Mouse (Mus musculus): ENCODE measurements around the gene Rundc3a. TPM values are rescaled to one million over a fixed set of nuclear protein-coding genes. Genes with fewer than 3 reads are reported as not detected.
A peak's percentile ranks its signal among the peaks of the same experiment; 100 is the strongest.
"Not testable (repeated sequence)": the region's sequence is repeated elsewhere in the genome, so short reads cannot be mapped to it uniquely, and the experiment has no call there.

Rundc3a gene
- total RNA-seq, 1 experiment from 2014 or later = 1.1 TPM

GRCm38 (mm10) chr11:102406900-102407833, 14.0 kb downstream of the Rundc3a start:
- ATAC-seq (replicated peaks; ENCODE audit: low read depth, poor library complexity, severe bottlenecking) = peak; percentile 31

GRCm38 (mm10) chr11:102407834-102408215, 14.6 kb downstream of the Rundc3a start, which contains the start of gene Slc25a39:
TSS of gene Slc25a39 (minus strand) at chr11:102407946.
- ATAC-seq (replicated peaks; ENCODE audit: low read depth, poor library complexity, severe bottlenecking) = 0 out of 2 replicates have a peak, but pooled peaks have one; percentile 3

GRCm38 (mm10) chr11:102408344-102408876, 15.2 kb downstream of the Rundc3a start:
- ATAC-seq (replicated peaks; ENCODE audit: low read depth, poor library complexity, severe bottlenecking) = peak; percentile 87

- ATAC-seq (replicated peaks; ENCODE audit: low read depth, poor library complexity, severe bottlenecking) = no peak
Observed at GRCm38 (mm10) chr11:102408888-102409794, 15.9 kb downstream of the Rundc3a start.

- ATAC-seq (replicated peaks; ENCODE audit: low read depth, poor library complexity, severe bottlenecking) = no peak
Observed at GRCm38 (mm10) chr11:102409795-102410330, 16.7 kb downstream of the Rundc3a start.

- ATAC-seq (replicated peaks; ENCODE audit: low read depth, poor library complexity, severe bottlenecking) = not testable (repeated sequence)
Observed at GRCm38 (mm10) chr11:102410345-102410744, 17.1 kb downstream of the Rundc3a start.

GRCm38 (mm10) chr11:102411061-102411460, 17.9 kb downstream of the Rundc3a start:
- ATAC-seq (replicated peaks; ENCODE audit: low read depth, poor library complexity, severe bottlenecking) = no peak

GRCm38 (mm10) chr11:102411704-102412103, 18.5 kb downstream of the Rundc3a start:
- ATAC-seq (replicated peaks; ENCODE audit: low read depth, poor library complexity, severe bottlenecking) = peak; percentile 40

GRCm38 (mm10) chr11:102413059-102413458, 19.9 kb downstream of the Rundc3a start:
- no peak for ATAC-seq (replicated peaks; ENCODE audit: low read depth, poor library complexity, severe bottlenecking)

- no peak for ATAC-seq (replicated peaks; ENCODE audit: low read depth, poor library complexity, severe bottlenecking)
Observed at GRCm38 (mm10) chr11:102415034-102415802, 22.0 kb downstream of the Rundc3a start.

GRCm38 (mm10) chr11:102417160-102417559, 24.0 kb downstream of the Rundc3a start:
- ATAC-seq (replicated peaks; ENCODE audit: low read depth, poor library complexity, severe bottlenecking) = no peak

GRCm38 (mm10) chr11:102418887-102419286, 25.7 kb downstream of the Rundc3a start:
- no peak for ATAC-seq (replicated peaks; ENCODE audit: low read depth, poor library complexity, severe bottlenecking)

- no peak for ATAC-seq (replicated peaks; ENCODE audit: low read depth, poor library complexity, severe bottlenecking)
Observed at GRCm38 (mm10) chr11:102421559-102421958, 28.4 kb downstream of the Rundc3a start.

- no peak for ATAC-seq (replicated peaks; ENCODE audit: low read depth, poor library complexity, severe bottlenecking)
Observed at GRCm38 (mm10) chr11:102424666-102425065, 31.5 kb downstream of the Rundc3a start.

- ATAC-seq (replicated peaks; ENCODE audit: low read depth, poor library complexity, severe bottlenecking) = no peak
Observed at GRCm38 (mm10) chr11:102425555-102426316, 32.5 kb downstream of the Rundc3a start.

- ATAC-seq (replicated peaks; ENCODE audit: low read depth, poor library complexity, severe bottlenecking) = no peak
Observed at GRCm38 (mm10) chr11:102428981-102429540, 35.9 kb downstream of the Rundc3a start.

- ATAC-seq (replicated peaks; ENCODE audit: low read depth, poor library complexity, severe bottlenecking) = no peak
Observed at GRCm38 (mm10) chr11:102429551-102429950, 36.3 kb downstream of the Rundc3a start.
